Mouse (Mus musculus) cortical plate, adult 2 months (tissue): ENCODE results near the gene Fam89a.

Source experiments
- CTCF ChIP-seq: fragments of 200-500 bp; IDR thresholded peaks from 2 replicates; pipeline ENCODE4 v1.5.1; 2011; ENCODE audit warnings: mild to moderate bottlenecking, control low read depth, low read length; ENCODE audit not compliant: insufficient read depth; ENCODE audit errors: extremely low read depth
- POLR2A ChIP-seq: fragments of 200-500 bp; IDR thresholded peaks from 2 replicates; pipeline ENCODE4 v1.6.1; 2011; ENCODE audit warnings: mild to moderate bottlenecking, low read length, control low read depth; ENCODE audit not compliant: insufficient read depth; ENCODE audit errors: extremely low read depth

DNA sequence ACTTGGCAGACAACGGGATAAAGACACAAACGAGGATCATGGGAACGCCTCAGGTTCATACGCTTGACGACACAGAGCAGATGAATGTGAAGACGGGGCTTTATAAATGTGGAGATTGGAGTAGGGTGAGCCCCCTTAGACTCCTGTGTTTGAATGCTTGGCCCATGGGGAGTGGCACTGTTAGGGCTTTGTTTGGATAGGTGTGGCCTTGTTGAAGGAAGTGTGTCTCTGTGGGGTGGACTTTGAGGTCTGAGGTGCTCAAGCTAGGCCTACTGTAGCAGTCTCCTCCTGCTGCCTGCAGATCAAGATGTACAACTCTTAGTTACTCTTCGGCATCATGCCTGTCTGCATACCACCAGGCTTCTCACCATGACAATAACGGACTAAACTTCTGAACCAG is 45.8 kb downstream of the Fam89a start:
- no peak for TF ChIP-seq CTCF
- no peak for TF ChIP-seq POLR2A
